Mouse (Mus musculus) limb, embryonic 14.5 days (tissue): ENCODE results near the gene Iqce. TPM values are rescaled to one million over a fixed set of nuclear protein-coding genes. Genes with fewer than 3 reads are reported as not detected.

Experiments used
- ATAC-seq: fragments of 200-750 bp; cut with Nextera tagmentation; 2 replicates; pipeline ENCODE4 v1.8.0; 2017; ENCODE audit warnings: low read depth, moderate number of reproducible peaks, moderate TSS enrichment; ENCODE audit not compliant: low FRiP score
- DNase-seq: peaks from one replicate; pipeline ENCODE4 v3.0.0-alpha.2; 2015; ENCODE audit warnings: low spot score
- H3K27ac ChIP-seq: fragments of 300-500 bp; sonication (generic); replicated peaks from 2 replicates; pipeline ENCODE4 v1.5.1; 2014; ENCODE audit warnings: low read depth, mild to moderate bottlenecking, low read length, moderate library complexity, mixed read lengths
- H3K27me3 ChIP-seq: fragments of 300-500 bp; sonication (generic); 2 replicates; pipeline ENCODE4 v1.6.1; 2014; ENCODE audit warnings: low read length, mixed read lengths; ENCODE audit not compliant: control insufficient read depth, insufficient read depth
- H3K36me3 ChIP-seq: fragments of 300-500 bp; sonication (generic); 2 replicates; pipeline ENCODE4 v1.6.1; 2014; ENCODE audit warnings: mild to moderate bottlenecking, low read length, moderate library complexity, mixed read lengths; ENCODE audit not compliant: control insufficient read depth, insufficient read depth
- H3K4me1 ChIP-seq: fragments of 300-500 bp; sonication (generic); 2 replicates; pipeline ENCODE4 v1.6.1; 2014; ENCODE audit warnings: antibody characterized with exemption, low read length, mixed read lengths; ENCODE audit not compliant: control insufficient read depth, insufficient read depth
- H3K4me2 ChIP-seq: fragments of 300-500 bp; sonication (generic); replicated peaks from 2 replicates; pipeline ENCODE4 v1.6.1; 2014; ENCODE audit warnings: low read depth, mild to moderate bottlenecking, low read length, moderate library complexity; ENCODE audit not compliant: severe bottlenecking
- H3K4me3 ChIP-seq: fragments of 300-500 bp; sonication (generic); replicated peaks from 2 replicates; pipeline ENCODE4 v1.5.1; 2014; ENCODE audit warnings: low read length
- H3K9ac ChIP-seq: fragments of 300-500 bp; sonication (generic); 2 replicates; pipeline ENCODE4 v1.6.1; 2014; ENCODE audit warnings: mild to moderate bottlenecking, low read depth, low read length, moderate library complexity; ENCODE audit not compliant: severe bottlenecking
- H3K9me3 ChIP-seq: fragments of 300-500 bp; sonication (generic); 2 replicates; pipeline ENCODE4 v1.6.1; 2016; ENCODE audit warnings: low read length; ENCODE audit not compliant: control insufficient read depth
- POLR2A ChIP-seq: fragments of 200-500 bp; IDR thresholded peaks from 2 replicates; pipeline ENCODE4 v1.8.0; 2012; ENCODE audit warnings: inconsistent platforms, mild to moderate bottlenecking, moderate library complexity, borderline replicate concordance; ENCODE audit not compliant: insufficient read depth, insufficient read length; ENCODE audit errors: extremely low read depth
- WGBS: fragments of 180-500 bp; shearing (Covaris S2); extraction: QIAGEN DNeasy Blood & Tissue Kit; methylation state at CpG from one replicate; pipeline ENCODE4 v1.1.7; 2014; 5-methylcytosine and 5-hydroxymethylcytosine counted together
- polyA plus RNA-seq, 2 experiments: library from polyadenylated mRNA; depleted of rRNA in 1 of 2; stranded (reverse) in 1 of 2; unstranded in 1 of 2; fragments of >200 nt; fragmentation: Nextera tagmentation in 1 of 2; extraction: Ambion mirVana in 1 of 2; gene quantifications; 2 replicates each; pipeline versions ENCODE4 v1.2.1 to v1.2.3; 2012 to 2014

Iqce gene
- polyA plus RNA-seq, 2 experiments = 23.4 to 38.3 TPM

- H3K4me3 ChIP-seq = no peak overlapping the region
- no peaks in the 10 kb centered on the region for H3K27me3 ChIP-seq
- TF ChIP-seq POLR2A = no peak
- H3K9ac ChIP-seq = no peak overlapping the region
- H3K9me3 ChIP-seq = no peaks in the 10 kb centered on the region
- no peak overlapping the region for H3K27ac ChIP-seq
- H3K4me1 ChIP-seq = peaks cover 21% of the 10 kb centered on the region
- H3K4me2 ChIP-seq = no peak overlapping the region
- ATAC-seq (no peak), DNase-seq (no peak)
- 77% methylated on average over 1 of the region's 1 CpGs for WGBS
- peaks cover 4% of the 10 kb centered on the region; the same call in 1 of the 2 replicates for H3K36me3 ChIP-seq
Measured at GRCm38 (mm10) chr5:140660398-140660797, 41.8 kb downstream of the Iqce start.

- H3K27me3 ChIP-seq = no peaks in the 10 kb centered on the region
- no peak for DNase-seq
- ATAC-seq = no peak
- no peak for TF ChIP-seq POLR2A
- no peaks in the 10 kb centered on the region for H3K36me3 ChIP-seq
- H3K9me3 ChIP-seq = no peaks in the 10 kb centered on the region
- WGBS = 39% methylated on average over 16 of the region's 16 CpGs
- no peak overlapping the region for H3K27ac ChIP-seq
- H3K4me1 ChIP-seq = peaks cover 21% of the 10 kb centered on the region
- peak overlapping the region; percentile 5; the same call in 1 of the 2 replicates for H3K4me2 ChIP-seq
- no peak overlapping the region for H3K4me3 ChIP-seq
- no peak overlapping the region for H3K9ac ChIP-seq
Measured at GRCm38 (mm10) chr5:140659607-140660272, 42.4 kb downstream of the Iqce start.

GRCm38 (mm10) chr5:140654096-140654845 lies 47.9 kb downstream of the Iqce start:
- H3K36me3 ChIP-seq = no peaks in the 10 kb centered on the region
- H3K27me3 ChIP-seq = no peaks in the 10 kb centered on the region
- H3K4me2 ChIP-seq = no peak overlapping the region
- H3K4me1 ChIP-seq = peaks cover 7% of the 10 kb centered on the region; the same call in 1 of the 2 replicates
- DNase-seq = no peak
- WGBS = 73% methylated on average over 15 of the region's 15 CpGs
- no peaks in the 10 kb centered on the region for H3K9me3 ChIP-seq
- H3K4me3 ChIP-seq = no peak overlapping the region
- no peak for ATAC-seq
- no peak overlapping the region for H3K9ac ChIP-seq
- TF ChIP-seq POLR2A = no peak
- H3K27ac ChIP-seq = no peak overlapping the region; the same call in 1 of the 2 replicates

- H3K4me3 ChIP-seq = no peak overlapping the region
- H3K27ac ChIP-seq = peak overlapping the region; percentile 52; the same call in 1 of the 2 replicates
- no peak for ATAC-seq
- no peak overlapping the region for H3K4me2 ChIP-seq
- no peaks in the 10 kb centered on the region for H3K27me3 ChIP-seq
- H3K4me1 ChIP-seq = peaks cover 10% of the 10 kb centered on the region
- H3K9ac ChIP-seq = no peak overlapping the region
- no peak for TF ChIP-seq POLR2A
- 62% methylated on average over 7 of the region's 7 CpGs for WGBS
- H3K9me3 ChIP-seq = no peaks in the 10 kb centered on the region
- H3K36me3 ChIP-seq = no peaks in the 10 kb centered on the region
- peak; percentile 69 for DNase-seq
Measured at GRCm38 (mm10) chr5:140652587-140652986, 49.6 kb downstream of the Iqce start.

GRCm38 (mm10) chr5:140651231-140651630 lies 50.9 kb downstream of the Iqce start:
- WGBS = 78% methylated on average over 11 of the region's 11 CpGs
- no peaks in the 10 kb centered on the region for H3K27me3 ChIP-seq
- H3K9me3 ChIP-seq = no peaks in the 10 kb centered on the region
- DNase-seq = no peak
- no peak overlapping the region for H3K4me2 ChIP-seq
- H3K27ac ChIP-seq = no peak overlapping the region
- H3K36me3 ChIP-seq = peaks cover 10% of the 10 kb centered on the region; the same call in 1 of the 2 replicates
- H3K9ac ChIP-seq = no peak overlapping the region
- no peak for ATAC-seq
- no peak overlapping the region for H3K4me3 ChIP-seq
- no peak for TF ChIP-seq POLR2A
- H3K4me1 ChIP-seq = peaks cover 24% of the 10 kb centered on the region
